Mouse (Mus musculus): ENCODE measurements around the gene Mrps10. TPM values are rescaled to one million over a fixed set of nuclear protein-coding genes. Genes with fewer than 3 reads are reported as not detected.
"Not testable (repeated sequence)": the region's sequence is repeated elsewhere in the genome, so short reads cannot be mapped to it uniquely, and the experiment has no call there.

Gene Mrps10
- polyA plus RNA-seq, 1 experiment from 2014 or later = 78.7 TPM

DNA sequence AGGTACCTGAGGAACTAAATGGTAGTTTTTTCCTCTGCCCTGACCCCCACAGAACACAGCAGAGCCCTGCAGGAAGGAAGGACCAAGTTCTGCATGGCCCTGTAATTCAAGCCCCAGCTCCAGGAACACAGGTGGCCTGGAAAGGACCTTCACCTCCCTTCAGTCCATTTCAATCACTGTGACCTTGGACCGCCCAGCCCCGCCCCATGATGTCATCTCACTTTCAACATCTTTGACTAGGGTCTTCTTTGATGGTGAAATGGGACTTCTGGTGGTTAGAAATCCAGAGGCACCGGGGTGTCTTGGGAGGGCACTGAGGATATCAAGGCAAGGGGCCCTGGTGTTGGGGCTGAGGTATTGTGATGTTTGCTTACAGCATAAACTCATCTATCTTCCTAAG, 52.9 kb downstream of the Mrps10 start:
- Histone ChIP-seq H3K9ac (ENCODE audit: low read depth, low read length) (no peak overlapping the region), H3K4me1 (ENCODE audit: control insufficient read depth, insufficient read depth, low read length) (peaks cover 4% of the 10 kb centered on the region), H3K36me3 (ENCODE audit: control insufficient read depth, insufficient read depth, low read length) (no peaks in the 10 kb centered on the region), H3K4me3 (ENCODE audit: low read depth, low read length) (no peak overlapping the region), H3K4me2 (no peak overlapping the region), H3K27me3 (ENCODE audit: control insufficient read depth, insufficient read depth, low read length) (no peaks in the 10 kb centered on the region), H3K27ac (ENCODE audit: low read depth, low read length) (no peak overlapping the region), H3K9me3 (replicated peaks; ENCODE audit: control insufficient read depth, low read length) (no peaks in the 10 kb centered on the region)
- WGBS (ENCODE audit: insufficient replicate concordance) = 65% methylated on average over 3 of the region's 3 CpGs
- no peak for ATAC-seq (replicated peaks; ENCODE audit: insufficient number of reproducible peaks, low FRiP score, low TSS enrichment)

DNA sequence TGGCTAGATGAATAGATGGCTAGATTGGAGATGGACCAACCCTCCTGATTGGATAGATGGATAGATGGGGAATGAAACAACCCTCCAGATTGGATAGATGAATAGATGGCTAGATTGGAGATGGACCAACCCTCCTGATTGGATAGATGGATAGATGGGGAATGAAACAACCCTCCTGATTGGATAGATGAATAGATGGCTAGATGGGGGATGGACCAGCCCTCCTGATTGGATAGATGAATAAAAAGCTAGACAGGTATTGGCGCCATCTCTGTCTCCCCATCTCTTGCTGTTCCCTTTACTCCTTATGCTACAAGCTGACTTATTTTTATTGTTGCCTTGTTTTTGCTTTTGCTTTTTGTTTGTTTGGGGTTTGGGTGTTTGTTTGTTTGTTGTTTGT, 53.9 kb downstream of the Mrps10 start:
- not testable (repeated sequence) for H3K4me2 ChIP-seq; H3K27ac ChIP-seq (ENCODE audit: low read depth, low read length); H3K36me3 ChIP-seq (ENCODE audit: control insufficient read depth, insufficient read depth, low read length); H3K27me3 ChIP-seq (ENCODE audit: control insufficient read depth, insufficient read depth, low read length); ATAC-seq (replicated peaks; ENCODE audit: insufficient number of reproducible peaks, low FRiP score, low TSS enrichment); H3K4me3 ChIP-seq (ENCODE audit: low read depth, low read length); H3K9me3 ChIP-seq (replicated peaks; ENCODE audit: control insufficient read depth, low read length); H3K9ac ChIP-seq (ENCODE audit: low read depth, low read length); H3K4me1 ChIP-seq (ENCODE audit: control insufficient read depth, insufficient read depth, low read length)
- 65% methylated on average over 1 of the region's 1 CpGs for WGBS (ENCODE audit: insufficient replicate concordance)

DNA sequence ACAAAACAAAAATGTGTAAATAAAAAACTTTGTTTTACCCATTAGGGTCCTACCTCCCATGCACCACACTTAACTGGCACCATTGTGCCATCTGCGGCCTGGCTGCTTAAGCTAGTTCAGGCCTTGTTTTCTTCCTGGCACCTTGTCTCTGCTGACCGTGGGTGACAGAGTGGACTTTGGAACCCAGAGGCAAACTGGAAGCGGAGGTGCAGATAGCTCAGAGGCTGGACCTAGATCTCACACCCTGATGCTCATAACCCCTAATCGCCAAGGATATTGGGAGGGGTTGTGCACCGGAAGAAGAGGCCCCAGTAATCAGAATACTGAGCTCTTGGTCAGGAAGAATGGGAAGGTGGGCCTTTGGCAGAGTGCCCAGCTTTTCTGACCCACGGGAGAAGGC, 55.5 kb downstream of the Mrps10 start:
- H3K4me1 ChIP-seq (ENCODE audit: control insufficient read depth, insufficient read depth, low read length) = peaks cover 13% of the 10 kb centered on the region
- no peak for ATAC-seq (replicated peaks; ENCODE audit: insufficient number of reproducible peaks, low FRiP score, low TSS enrichment)
- H3K9me3 ChIP-seq (replicated peaks; ENCODE audit: control insufficient read depth, low read length) = no peaks in the 10 kb centered on the region
- no peak overlapping the region for H3K9ac ChIP-seq (ENCODE audit: low read depth, low read length)
- no peak overlapping the region for H3K4me3 ChIP-seq (ENCODE audit: low read depth, low read length)
- H3K27me3 ChIP-seq (ENCODE audit: control insufficient read depth, insufficient read depth, low read length) = no peaks in the 10 kb centered on the region
- 66% methylated on average over 6 of the region's 6 CpGs for WGBS (ENCODE audit: insufficient replicate concordance)
- no peaks in the 10 kb centered on the region for H3K36me3 ChIP-seq (ENCODE audit: control insufficient read depth, insufficient read depth, low read length)
- no peak overlapping the region for H3K27ac ChIP-seq (ENCODE audit: low read depth, low read length)
- H3K4me2 ChIP-seq = no peak overlapping the region

DNA sequence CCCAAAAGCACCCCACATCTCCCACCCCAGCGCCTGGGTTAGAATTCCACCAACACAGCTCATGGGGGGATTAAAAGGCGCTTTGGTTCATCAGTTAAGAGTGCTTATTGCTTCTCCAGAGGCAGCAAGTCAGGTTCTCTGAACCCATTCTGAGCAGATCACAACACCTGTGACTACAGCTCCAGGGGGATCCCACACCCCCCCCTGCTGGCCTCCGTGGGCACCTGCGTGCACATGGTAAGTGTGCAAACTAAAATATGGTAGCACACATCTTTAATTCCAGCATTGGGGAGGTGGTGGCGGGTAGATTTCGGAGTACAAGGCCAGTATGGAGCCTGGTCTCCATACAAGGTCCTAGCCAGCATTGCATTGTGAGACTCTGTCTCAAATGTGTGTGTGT, 58.6 kb downstream of the Mrps10 start:
- WGBS (ENCODE audit: insufficient replicate concordance) = 53% methylated on average over 6 of the region's 6 CpGs
- Histone ChIP-seq H3K9me3 (replicated peaks; ENCODE audit: control insufficient read depth, low read length) (no peaks in the 10 kb centered on the region), H3K36me3 (ENCODE audit: control insufficient read depth, insufficient read depth, low read length) (no peaks in the 10 kb centered on the region), H3K27me3 (ENCODE audit: control insufficient read depth, insufficient read depth, low read length) (no peaks in the 10 kb centered on the region), H3K9ac (ENCODE audit: low read depth, low read length) (no peak overlapping the region), H3K27ac (ENCODE audit: low read depth, low read length) (no peak overlapping the region), H3K4me3 (ENCODE audit: low read depth, low read length) (no peak overlapping the region), H3K4me2 (no peak overlapping the region), H3K4me1 (ENCODE audit: control insufficient read depth, insufficient read depth, low read length) (peaks cover 15% of the 10 kb centered on the region)
- ATAC-seq (replicated peaks; ENCODE audit: insufficient number of reproducible peaks, low FRiP score, low TSS enrichment) = no peak

DNA sequence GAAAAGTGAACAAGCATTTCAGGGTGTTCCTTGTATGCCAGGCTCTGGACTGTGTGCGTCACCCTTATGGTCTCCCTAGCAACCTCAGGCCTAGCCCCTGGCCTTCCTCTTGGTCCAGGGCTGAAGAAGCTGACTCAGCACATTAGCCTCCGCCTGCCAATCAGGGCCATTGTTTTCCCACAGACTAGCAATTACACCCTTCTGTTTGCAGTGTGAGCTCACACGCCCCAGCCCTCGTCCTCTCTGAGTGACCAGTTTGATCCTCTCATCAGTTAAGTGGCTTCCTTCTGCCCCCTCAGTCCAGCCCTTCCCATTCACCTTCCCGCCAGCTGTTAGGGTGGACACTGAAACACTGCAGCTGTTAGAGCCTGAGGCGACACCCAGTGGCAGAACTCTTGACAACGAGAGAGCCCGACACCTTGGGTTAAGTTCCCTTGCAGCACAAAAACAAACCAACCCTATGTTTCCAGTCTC, 60.2 kb downstream of the Mrps10 start:
- Histone ChIP-seq H3K27ac (ENCODE audit: low read depth, low read length) (no peak overlapping the region), H3K9me3 (replicated peaks; ENCODE audit: control insufficient read depth, low read length) (no peaks in the 10 kb centered on the region), H3K27me3 (ENCODE audit: control insufficient read depth, insufficient read depth, low read length) (no peaks in the 10 kb centered on the region), H3K9ac (ENCODE audit: low read depth, low read length) (0 out of 2 replicates have a peak overlapping the region, but pooled peaks have one; percentile 1), H3K4me3 (ENCODE audit: low read depth, low read length) (no peak overlapping the region), H3K4me2 (peak overlapping the region; percentile 33), H3K36me3 (ENCODE audit: control insufficient read depth, insufficient read depth, low read length) (no peaks in the 10 kb centered on the region), H3K4me1 (ENCODE audit: control insufficient read depth, insufficient read depth, low read length) (peaks cover 15% of the 10 kb centered on the region)
- WGBS (ENCODE audit: insufficient replicate concordance) = 10% methylated on average over 8 of the region's 8 CpGs
- ATAC-seq (replicated peaks; ENCODE audit: insufficient number of reproducible peaks, low FRiP score, low TSS enrichment) = 0 out of 2 replicates have a peak, but pooled peaks have one; percentile 27

DNA sequence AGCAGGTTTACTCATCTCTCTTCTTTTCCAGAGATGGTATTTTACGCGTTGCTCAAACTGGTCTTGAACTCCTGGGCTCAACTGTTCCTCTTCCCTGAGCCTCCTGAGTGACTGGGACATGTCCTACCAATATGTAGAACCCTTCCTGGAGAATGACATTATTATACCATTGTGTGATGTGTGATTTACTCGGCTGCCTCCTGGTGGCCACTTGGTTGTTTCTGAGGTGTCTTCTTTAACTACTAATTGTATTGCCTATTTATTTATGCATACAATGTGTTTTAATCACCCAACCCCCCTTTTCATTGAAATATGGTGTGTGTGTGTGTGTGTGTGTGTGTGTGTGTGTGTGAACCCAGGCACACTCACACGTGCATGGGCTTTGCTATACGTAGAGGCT, 62.1 kb downstream of the Mrps10 start:
- H3K4me1 ChIP-seq (ENCODE audit: control insufficient read depth, insufficient read depth, low read length) = peaks cover 11% of the 10 kb centered on the region; the same call in 1 of the 2 replicates
- no peaks in the 10 kb centered on the region for H3K9me3 ChIP-seq (replicated peaks; ENCODE audit: control insufficient read depth, low read length)
- H3K4me2 ChIP-seq = no peak overlapping the region
- H3K27me3 ChIP-seq (ENCODE audit: control insufficient read depth, insufficient read depth, low read length) = no peaks in the 10 kb centered on the region
- no peak overlapping the region for H3K4me3 ChIP-seq (ENCODE audit: low read depth, low read length)
- no peaks in the 10 kb centered on the region for H3K36me3 ChIP-seq (ENCODE audit: control insufficient read depth, insufficient read depth, low read length)
- H3K27ac ChIP-seq (ENCODE audit: low read depth, low read length) = no peak overlapping the region
- ATAC-seq (replicated peaks; ENCODE audit: insufficient number of reproducible peaks, low FRiP score, low TSS enrichment) = no peak
- no peak overlapping the region for H3K9ac ChIP-seq (ENCODE audit: low read depth, low read length)
- WGBS (ENCODE audit: insufficient replicate concordance) = 60% methylated on average over 5 of the region's 5 CpGs

Other genes starting within 250 kb of the Mrps10 start
- 1.2 and 2.5 TPM in 2 replicates for gene Guca1b, start 16.5 kb downstream of the Mrps10 start, polyA plus RNA-seq (2014; fragmentation: Nextera tagmentation; extraction: Ambion mirVana)
- 3.3 and 4.3 TPM in 2 replicates for gene Guca1a, start 31.7 kb downstream of the Mrps10 start, polyA plus RNA-seq (2014; fragmentation: Nextera tagmentation; extraction: Ambion mirVana)
- gene AI661453, start 67.7 kb downstream of the Mrps10 start, polyA plus RNA-seq (2014; fragmentation: Nextera tagmentation; extraction: Ambion mirVana) = 1.2 and 1.6 TPM in 2 replicates
- 1.2 and 2.2 TPM in 2 replicates for gene 1700001C19Rik, start 68.5 kb downstream of the Mrps10 start, polyA plus RNA-seq (2014; fragmentation: Nextera tagmentation; extraction: Ambion mirVana)
- 15.9 and 18.3 TPM in 2 replicates for gene Taf8, start 133.4 kb downstream of the Mrps10 start, polyA plus RNA-seq (2014; fragmentation: Nextera tagmentation; extraction: Ambion mirVana)
- 559 and 565 TPM in 2 replicates for gene Ccnd3, start 136.2 kb downstream of the Mrps10 start, polyA plus RNA-seq (2014; fragmentation: Nextera tagmentation; extraction: Ambion mirVana)
- gene Bysl, start 242.6 kb downstream of the Mrps10 start, polyA plus RNA-seq (2014; fragmentation: Nextera tagmentation; extraction: Ambion mirVana) = 26.8 TPM in 2 replicates
- 30.3 and 36.4 TPM in 2 replicates for gene Med20, start 242.7 kb downstream of the Mrps10 start, polyA plus RNA-seq (2014; fragmentation: Nextera tagmentation; extraction: Ambion mirVana)
- 1.6 and 1.8 TPM in 2 replicates for gene Gm20517, start 242.7 kb downstream of the Mrps10 start, polyA plus RNA-seq (2014; fragmentation: Nextera tagmentation; extraction: Ambion mirVana)